Mouse (Mus musculus): Measurements from ENCODE around the gene Cmtm1. TPM values are rescaled to one million over a fixed set of nuclear protein-coding genes. Genes with fewer than 3 reads are reported as not detected.

Gene Cmtm1
- total and polyA plus RNA-seq, 3 experiments = not detected

- dilution Hi-C loops (cut with MboI; ENCODE audit: extremely low pct_ligation_motif_present, extremely low pct_unique_long_range_greater_than_20kb, low sequenced_read_pairs) = no loop called here
- TF ChIP-seq USF2 (conservative IDR thresholded peaks at IDR 0.05; ENCODE audit: low read depth, low read length) = no peak
- no peak for TF ChIP-seq MAFK (IDR thresholded peaks at IDR 0.05; ENCODE audit: insufficient replicate concordance, low read length)
- TF ChIP-seq MAZ (IDR thresholded peaks at IDR 0.05; ENCODE audit: low read depth, low read length) = no peak
- no peak for TF ChIP-seq RCOR1 (conservative IDR thresholded peaks at IDR 0.05; ENCODE audit: low read depth, low read length)
- no peak for TF ChIP-seq ELF1 (IDR thresholded peaks at IDR 0.05; ENCODE audit: low read depth, low read length)
- no peak for TF ChIP-seq TBP (conservative IDR thresholded peaks at IDR 0.05; ENCODE audit: low read depth, low read length)
- TF ChIP-seq GABPA (IDR thresholded peaks at IDR 0.05; ENCODE audit: insufficient replicate concordance, low read depth, low read length) = no peak
- no peak for TF ChIP-seq JUND (conservative IDR thresholded peaks at IDR 0.05; ENCODE audit: low read depth, low read length)
- TF ChIP-seq CTCF (conservative IDR thresholded peaks at IDR 0.05 in 1 of 2, IDR thresholded peaks at IDR 0.05 in 1 of 2; ENCODE audit: low read depth in 2 of 2, low read length in 2 of 2) = no peak
- Histone ChIP-seq H3K9ac (ENCODE audit: insufficient read depth, low read depth) (no peak overlapping the region), H3K4me1 (ENCODE audit: control insufficient read depth in 1 of 2, insufficient read depth in 2 of 2) (peaks cover 3 to 16% of the 10 kb centered on the region in 2 experiments; a peak in 2 of 4 replicates), H3K27ac (ENCODE audit: insufficient read depth, low read depth) (no peak overlapping the region), H3K79me2 (replicated peaks; ENCODE audit: control insufficient read depth, extremely low read depth, insufficient read depth, poor library complexity, severe bottlenecking) (no peaks in the 10 kb centered on the region), H3K27me3 (replicated peaks) (no peaks in the 10 kb centered on the region), H3K4me3 (replicated peaks in 1 of 3; ENCODE audit: low read depth in 2 of 3, low read length in 2 of 3, poor library complexity in 1 of 3) (no peak overlapping the region), H3K4me2 (ENCODE audit: insufficient read depth, low read depth, poor library complexity, severe bottlenecking) (no peak overlapping the region), H3K9me3 (replicated peaks; ENCODE audit: low read length) (no peaks in the 10 kb centered on the region), H3K36me3 (replicated peaks in 1 of 2; ENCODE audit: control insufficient read depth in 1 of 2, insufficient read depth in 1 of 2, low read length in 1 of 2) (no peaks in the 10 kb centered on the region)
- in situ Hi-C loops (cut with MboI; ENCODE audit: low pct_ligation_motif_present, low pct_unique_long_range_greater_than_20kb, low sequenced_read_pairs) = loop anchor here (10.0 kb wide), 1 partner anchor 92 kb away; the partner anchor contains the start of gene Tk2
- no peak for DNase-seq (ENCODE audit: extremely low read depth)
Observed at GRCm38 (mm10) chr8:104336806-104337205, 26.9 kb upstream of the Cmtm1 start.

GRCm38 (mm10) chr8:104334196-104334595, 24.3 kb upstream of the Cmtm1 start:
- no peaks in the 10 kb centered on the region for H3K36me3 ChIP-seq (replicated peaks in 1 of 2; ENCODE audit: control insufficient read depth in 1 of 2, insufficient read depth in 1 of 2, low read length in 1 of 2)
- H3K4me2 ChIP-seq (ENCODE audit: insufficient read depth, low read depth, poor library complexity, severe bottlenecking) = no peak overlapping the region
- H3K27me3 ChIP-seq (replicated peaks) = peaks cover 7% of the 10 kb centered on the region
- dilution Hi-C loops (cut with MboI; ENCODE audit: extremely low pct_ligation_motif_present, extremely low pct_unique_long_range_greater_than_20kb, low sequenced_read_pairs) = no loop called here
- no peaks in the 10 kb centered on the region for H3K9me3 ChIP-seq (replicated peaks; ENCODE audit: low read length)
- no peak overlapping the region for H3K4me3 ChIP-seq (replicated peaks in 1 of 3; ENCODE audit: low read depth in 2 of 3, low read length in 2 of 3, poor library complexity in 1 of 3)
- in situ Hi-C loops (cut with MboI; ENCODE audit: low pct_ligation_motif_present, low pct_unique_long_range_greater_than_20kb, low sequenced_read_pairs) = loop anchor here (10.0 kb wide), 1 partner anchor 89 kb away; the partner anchor contains the start of gene Tk2
- no peak for DNase-seq (ENCODE audit: extremely low read depth)
- H3K27ac ChIP-seq (ENCODE audit: insufficient read depth, low read depth) = no peak overlapping the region
- no peak overlapping the region for H3K9ac ChIP-seq (ENCODE audit: insufficient read depth, low read depth)
- no peaks in the 10 kb centered on the region for H3K79me2 ChIP-seq (replicated peaks; ENCODE audit: control insufficient read depth, extremely low read depth, insufficient read depth, poor library complexity, severe bottlenecking)
- peaks cover 0 to under 1% of the 10 kb centered on the region in 2 experiments; a peak in 1 of 4 replicates for H3K4me1 ChIP-seq (ENCODE audit: control insufficient read depth in 1 of 2, insufficient read depth in 2 of 2)
- TF ChIP-seq BHLHE40 (IDR thresholded peaks at IDR 0.05; ENCODE audit: low read depth, low read length) (no peak), UBTF (IDR thresholded peaks at IDR 0.05; ENCODE audit: low read depth, low read length) (no peak), ZC3H11A (IDR thresholded peaks at IDR 0.05; ENCODE audit: low read depth, low read length) (no peak), ETS1 (conservative IDR thresholded peaks at IDR 0.05; ENCODE audit: low read depth, low read length) (no peak), USF1 (IDR thresholded peaks at IDR 0.05; ENCODE audit: low read depth, low read length) (no peak), MEF2A (IDR thresholded peaks at IDR 0.05; ENCODE audit: borderline replicate concordance, low read depth, low read length) (no peak), POLR2AphosphoS2 (IDR thresholded peaks at IDR 0.05; ENCODE audit: low read depth, low read length) (no peak), POLR2A (IDR thresholded peaks at IDR 0.05; ENCODE audit: low read depth, low read length) (no peak), ZNF384 (IDR thresholded peaks at IDR 0.05; ENCODE audit: low read depth, low read length) (no peak), ELF1 (IDR thresholded peaks at IDR 0.05; ENCODE audit: low read depth, low read length) (no peak), CHD2 (IDR thresholded peaks at IDR 0.05; ENCODE audit: low read length) (no peak)
